In the genomic region with DNA sequence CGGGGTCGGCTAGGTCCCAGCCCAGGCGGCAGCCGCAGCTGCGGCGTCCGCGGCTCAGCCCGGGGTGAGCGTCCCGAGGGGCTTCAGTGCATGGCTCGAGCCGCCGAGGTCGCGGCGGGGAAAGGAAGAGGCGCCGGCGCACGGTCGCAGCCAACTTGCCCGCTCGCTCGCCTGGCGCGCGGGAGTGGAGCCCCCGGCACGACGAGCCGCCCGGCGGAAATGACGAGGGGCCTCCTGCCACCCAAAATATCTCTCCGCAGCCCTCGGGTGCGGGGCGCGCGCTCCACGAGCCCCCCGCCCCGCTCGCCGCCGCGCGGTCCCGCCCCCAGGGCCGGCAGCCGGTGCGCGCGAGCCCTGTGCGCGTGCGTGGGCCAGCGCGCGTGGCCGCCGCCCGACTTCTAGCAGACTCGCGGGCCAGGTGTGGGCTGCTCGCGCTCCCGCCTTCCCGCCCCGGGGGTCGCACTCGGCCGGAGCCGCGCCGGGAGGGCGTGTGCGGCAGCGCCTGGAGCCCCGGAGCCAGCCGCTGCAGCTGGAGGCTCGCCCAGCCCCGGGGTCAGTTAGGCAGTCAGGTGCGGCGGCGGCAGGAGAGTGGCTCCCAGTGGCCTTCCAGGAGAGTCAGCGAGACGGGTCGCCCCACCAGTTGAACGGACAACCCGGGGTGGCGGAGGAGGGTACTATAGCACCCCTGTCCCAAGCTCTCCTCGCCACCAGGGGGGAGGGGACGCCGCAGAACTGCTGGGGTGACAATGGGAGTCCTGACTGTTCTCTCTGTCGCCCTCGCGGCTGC, we compare ENCODE assay signal across 8 mouse cellular contexts. TPM values are rescaled to one million over a fixed set of nuclear protein-coding genes. Genes with fewer than 3 reads are reported as not detected.
DNase-seq lines count a peak whose midpoint lies in the region; ATAC-seq and TF ChIP-seq lines count a peak whose summit lies in the region.

A gene (minus strand): TSS at position 238 of the 787 bp plus-strand sequence.

- peak; percentile 71 to 80 for DNase-seq in cerebellum, postnatal 10 days
- peak; percentile 24 to 34 for DNase-seq in frontal cortex, postnatal 14 days (ENCODE audit: low spot score in 2 of 2)
- peak; percentile 30 for DNase-seq in kidney, postnatal 10 days
- DNase-seq in spleen, postnatal 14 days (ENCODE audit: low spot score in 2 of 2) = no peak

- H3K4me1 ChIP-seq in megakaryocyte, embryonic 14.5 days = peaks cover 10% of the 10 kb centered on the region
- no peaks in the 10 kb centered on the region for H3K4me1 ChIP-seq in liver, embryonic 12.5 days
- H3K4me1 ChIP-seq in olfactory bulb, adult 2 months (ENCODE audit: control insufficient read depth, insufficient read depth, low read length) = no peaks in the 10 kb centered on the region

- TF ChIP-seq CTCF in olfactory bulb, adult 2 months (IDR thresholded peaks at IDR 0.05; ENCODE audit: insufficient read depth, low read depth, low read length) = no peak

- peaks cover 17% of the 10 kb centered on the region for H3K9me3 ChIP-seq in megakaryocyte, embryonic 14.5 days
- H3K9me3 ChIP-seq in liver, embryonic 12.5 days (replicated peaks) = no peaks in the 10 kb centered on the region

- no peaks in the 10 kb centered on the region for H3K36me3 ChIP-seq in megakaryocyte, embryonic 14.5 days (replicated peaks; ENCODE audit: low read length)
- no peaks in the 10 kb centered on the region for H3K36me3 ChIP-seq in liver, embryonic 12.5 days

- H3K27ac ChIP-seq in liver, embryonic 12.5 days = no peak within 1 kb of the TSS
- peak within 1 kb of the TSS; percentile 95 for H3K27ac ChIP-seq in olfactory bulb, adult 2 months (ENCODE audit: insufficient read depth, low read depth, low read length)

- TF ChIP-seq POLR2A in olfactory bulb, adult 2 months (IDR thresholded peaks at IDR 0.05; ENCODE audit: insufficient read depth, low read depth, low read length) = peak; percentile 41; the same call in 1 of the 2 replicates

- H3K4me3 ChIP-seq in megakaryocyte, embryonic 14.5 days (replicated peaks) = peak within 1 kb of the TSS; percentile 86
- peak within 1 kb of the TSS; percentile 48 for H3K4me3 ChIP-seq in liver, embryonic 12.5 days
- peak within 1 kb of the TSS; percentile 81 for H3K4me3 ChIP-seq in olfactory bulb, adult 2 months (ENCODE audit: insufficient read depth, low read depth, low read length)

- no peak within 1 kb of the TSS for H3K9ac ChIP-seq in liver, embryonic 12.5 days

- ATAC-seq in megakaryocyte, adult 5-6 weeks (ENCODE audit: poor library complexity, severe bottlenecking) = no peak
- no peak for ATAC-seq in liver, embryonic 12.5 days

- H3K4me2 ChIP-seq in liver, embryonic 12.5 days = peak within 1 kb of the TSS; percentile 63

- H3K27me3 ChIP-seq in megakaryocyte, embryonic 14.5 days (replicated peaks) = peaks cover 34% of the 10 kb centered on the region
- H3K27me3 ChIP-seq in liver, embryonic 12.5 days (replicated peaks) = peaks cover 35% of the 10 kb centered on the region

- WGBS in liver, embryonic 12.5 days (ENCODE audit: insufficient replicate concordance) = 13% methylated on average over 71 of the region's 99 CpGs
- WGBS in olfactory bulb, adult 2 months = 45% methylated on average over 95 of the region's 99 CpGs

RNA-seq across cellular contexts. Expression of the gene that starts here (rescaled TPM):
- not detected in 2 replicates for polyA plus RNA-seq in megakaryocyte, embryonic 14.5 days (2012; ENCODE audit: insufficient read depth, low replicate concordance)
- not detected in 2 replicates for total RNA-seq in megakaryocyte, adult 5-6 weeks (2015)
- total RNA-seq in megakaryocyte, adult 5-6 weeks (2017) = not detected in 2 replicates
- polyA plus RNA-seq in liver, embryonic 12.5 days (2016; fragmentation: Nextera tagmentation; extraction: Ambion mirVana) = 0.10 and 0.11 TPM in 2 replicates
- 90.6 TPM in 1 of 2 replicates, not detected in the other for polyA plus RNA-seq in olfactory bulb, adult 2 months (2012; ENCODE audit: insufficient read depth, insufficient read length, low replicate concordance, missing spikeins)

Comparison
In these comparisons a context has a peak if more than half of its experiments do, and no peak if none do; other contexts are left out.
1. RNA of the gene that starts here (polyA plus RNA-seq): 90.6 TPM in olfactory bulb, adult 2 months; 0.10 to 0.11 TPM in liver, embryonic 12.5 days and not detected in megakaryocyte, embryonic 14.5 days; every median in the first group is over 10 times any median in the second.
2. DNase-seq: peak in cerebellum, postnatal 10 days (2 of 2), frontal cortex, postnatal 14 days (2 of 2) and kidney, postnatal 10 days (single experiment); none in spleen, postnatal 14 days (0 of 2).
3. Peak in every context shown above with its lines, with median percentiles within 50 percentile points of each other: H3K4me3 ChIP-seq.